In the genomic region with DNA sequence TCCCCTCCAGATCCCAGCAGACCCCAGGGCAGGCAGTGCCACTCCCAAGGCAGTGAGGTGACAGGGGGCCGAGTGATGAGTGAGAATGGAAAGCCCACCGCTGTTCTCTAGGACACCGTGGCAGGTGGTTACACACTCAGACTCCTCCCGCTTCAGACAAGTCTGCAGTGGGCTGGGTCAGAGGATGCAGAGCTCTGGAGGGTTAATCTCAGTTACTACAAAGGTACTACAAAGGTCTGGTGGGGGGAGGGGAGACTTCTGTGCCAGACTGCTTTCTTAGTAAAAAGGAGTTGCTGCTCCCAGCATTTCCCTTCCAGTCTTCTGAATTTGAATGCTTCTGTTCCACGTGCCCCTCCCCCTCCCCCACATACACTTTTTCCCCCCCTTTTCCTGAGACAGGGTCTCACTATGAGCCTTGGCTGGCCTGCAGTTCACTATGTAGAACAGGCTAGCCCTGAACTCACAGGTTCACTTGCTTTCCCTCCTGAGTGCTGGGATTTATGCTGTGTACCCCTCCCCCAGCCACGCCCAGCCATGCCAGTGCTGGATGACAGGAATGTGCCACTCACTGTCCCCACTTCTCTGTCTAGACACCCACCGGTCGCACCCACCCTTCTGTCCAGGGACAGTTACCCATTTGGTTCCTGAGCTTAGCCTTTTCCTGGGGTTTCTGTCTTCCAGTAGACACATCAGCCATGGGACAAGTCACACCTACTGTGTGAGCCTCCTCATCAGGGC, we compare ENCODE assay signal across 10 mouse cellular contexts.
DNase-seq lines count a peak whose midpoint lies in the region; ATAC-seq lines count a peak whose summit lies in the region.
"Had no signal": no experiment of that assay in that cellular context is flagged by ENCODE, and none has a peak within 500 bp of the region (broad histone marks: within the 10 kb centered on the region; RNA-seq: fewer than 3 reads in every experiment).

No protein-coding gene starts in this region.

- peaks cover 54% of the 10 kb centered on the region for H3K4me1 ChIP-seq in hindbrain, embryonic 10.5 days (replicated peaks)
- peaks cover 13% of the 10 kb centered on the region for H3K4me1 ChIP-seq in hindbrain, embryonic 16.5 days (ENCODE audit: control insufficient read depth, insufficient read depth, low read depth, low read length)
- H3K4me1 ChIP-seq in midbrain, embryonic 13.5 days (replicated peaks) = peaks cover 34% of the 10 kb centered on the region

- peak overlapping the region; percentile 45 for H3K27ac ChIP-seq in hindbrain, embryonic 10.5 days
- H3K27ac ChIP-seq in hindbrain, embryonic 16.5 days (ENCODE audit: low read depth, low read length) = no peak overlapping the region
- H3K27ac ChIP-seq in midbrain, embryonic 13.5 days = no peak overlapping the region

- H3K36me3 ChIP-seq in hindbrain, embryonic 10.5 days = no peaks in the 10 kb centered on the region
- no peaks in the 10 kb centered on the region for H3K36me3 ChIP-seq in hindbrain, embryonic 16.5 days (ENCODE audit: control insufficient read depth, insufficient read depth, low read length)
- no peaks in the 10 kb centered on the region for H3K36me3 ChIP-seq in midbrain, embryonic 13.5 days

- no peaks in the 10 kb centered on the region for H3K27me3 ChIP-seq in hindbrain, embryonic 10.5 days (ENCODE audit: insufficient read depth, poor library complexity, severe bottlenecking)
- H3K27me3 ChIP-seq in hindbrain, embryonic 16.5 days (replicated peaks; ENCODE audit: control insufficient read depth, insufficient read depth, low read length) = no peaks in the 10 kb centered on the region
- no peaks in the 10 kb centered on the region for H3K27me3 ChIP-seq in midbrain, embryonic 13.5 days

- H3K4me2 ChIP-seq in hindbrain, embryonic 16.5 days (ENCODE audit: low read length) = no peak overlapping the region
- no peak overlapping the region for H3K4me2 ChIP-seq in midbrain, embryonic 13.5 days (replicated peaks)

- H3K9me3 ChIP-seq in hindbrain, embryonic 10.5 days = no peaks in the 10 kb centered on the region
- H3K9me3 ChIP-seq in hindbrain, embryonic 16.5 days (ENCODE audit: control insufficient read depth, low read length) = no peaks in the 10 kb centered on the region
- no peaks in the 10 kb centered on the region for H3K9me3 ChIP-seq in midbrain, embryonic 13.5 days

- no peak overlapping the region for H3K9ac ChIP-seq in hindbrain, embryonic 16.5 days (ENCODE audit: low read depth, low read length)
- H3K9ac ChIP-seq in midbrain, embryonic 13.5 days (replicated peaks) = no peak overlapping the region

- WGBS in hindbrain, embryonic 10.5 days = 41% methylated on average over 8 of the region's 8 CpGs
- WGBS in hindbrain, embryonic 16.5 days = 34% methylated on average over 8 of the region's 8 CpGs
- WGBS in midbrain, embryonic 13.5 days = 35% methylated on average over 8 of the region's 8 CpGs

- ATAC-seq in hindbrain, embryonic 16.5 days = no peak
- peak; percentile 58; the same call in 1 of the 2 replicates for ATAC-seq in midbrain, embryonic 13.5 days

- H3K4me3 ChIP-seq in hindbrain, embryonic 10.5 days = no peak overlapping the region
- no peak overlapping the region for H3K4me3 ChIP-seq in hindbrain, embryonic 16.5 days (ENCODE audit: low read length)
- H3K4me3 ChIP-seq in midbrain, embryonic 13.5 days (replicated peaks) = no peak overlapping the region

- no peak for DNase-seq in hindbrain, embryonic 10.5 days (ENCODE audit: low spot score)
- peak; percentile 49 for DNase-seq in thymus, postnatal 14 days
- DNase-seq in thymus, adult 18-20 months = no peak
- no peak for DNase-seq in spleen, adult 12 weeks (ENCODE audit: low spot score)
- DNase-seq in kidney, postnatal 4 days = no peak
- DNase-seq in right cerebral cortex, adult 18-20 months = no peak
- DNase-seq: heart, adult 11 months; right cerebral cortex, postnatal 25 days had no signal
